Mouse (Mus musculus) adrenal gland (tissue): Measurements from ENCODE around the gene Olfr1477.
"Not testable (repeated sequence)": the region's sequence is repeated elsewhere in the genome, so short reads cannot be mapped to it uniquely, and the experiment has no call there.

Source experiments
- intact Hi-C: fragments of 180-260 bp; cut with DNase I; formaldehyde crosslinking; loops from one replicate; pipeline ENCODE4 v1.15.1; 2025
- long read RNA-seq, 2 experiments: library from polyadenylated mRNA; unstranded; transcript quantifications; one replicate each; pipeline ENCODE4 v2.0.0; 2020; ENCODE audit warnings: borderline replicate concordance in 1 of 2; ENCODE audit not compliant: insufficient replicate concordance in 1 of 2

The Olfr1477 gene
- long read RNA-seq, experiment 1, result 0 reads
- long read RNA-seq, experiment 2, result 0 reads

- intact Hi-C loops, result no loop called here
These were observed at the start of gene Olfr1477 for GRCm38 (mm10) chr19:13500246-13500645. TSS of gene Olfr1477 (plus strand) at chr19:13500546.

- intact Hi-C loops, result no loop called here
These were observed 44.4 kb upstream of the Olfr1477 start, which contains the start of gene Olfr1472 for GRCm38 (mm10) chr19:13455986-13456385. TSS of gene Olfr1472 (minus strand) at chr19:13456086.

- intact Hi-C loops, result not testable (repeated sequence)
These were observed 31.1 kb upstream of the Olfr1477 start, which contains the start of gene Olfr1474 for GRCm38 (mm10) chr19:13469265-13469664. TSS of gene Olfr1474 (plus strand) at chr19:13469565.

- intact Hi-C loops, result no loop called here
These were observed 20.2 kb upstream of the Olfr1477 start, which contains the start of gene Olfr1475 for GRCm38 (mm10) chr19:13480096-13480495. TSS of gene Olfr1475 (minus strand) at chr19:13480196.

- intact Hi-C loops, result no loop called here
These were observed 27.3 kb downstream of the Olfr1477 start, which contains the start of gene Olfr1480 for GRCm38 (mm10) chr19:13527613-13528012. TSS of gene Olfr1480 (plus strand) at chr19:13527913.
